Mouse (Mus musculus) c-Kit-positive CD71-negative TER-119-negative erythroid progenitor cells, embryonic 14.5 days (primary cell): ENCODE measurements around the gene Kifc1.

Source experiments
- DNase-seq: peaks from one replicate; pipeline ENCODE4 v3.0.0-alpha.2; 2013; ENCODE audit warnings: low read depth

The Kifc1 gene

GRCm38 (mm10) chr17:33890533-33891059, at the start of gene Kifc1:
Gene Kifc1, minus strand, starts transcription at chr17:33890661.
- peak; percentile 99 for DNase-seq

GRCm38 (mm10) chr17:33938783-33939182, 48.3 kb upstream of the Kifc1 start:
- DNase-seq, result no peak

- DNase-seq, result no peak
Observed at GRCm38 (mm10) chr17:33936993-33937392, 46.5 kb upstream of the Kifc1 start.

GRCm38 (mm10) chr17:33935422-33936055, 45.1 kb upstream of the Kifc1 start:
- DNase-seq, result no peak

GRCm38 (mm10) chr17:33932970-33933369, 42.5 kb upstream of the Kifc1 start:
- DNase-seq, result no peak

GRCm38 (mm10) chr17:33932448-33932847, 42.0 kb upstream of the Kifc1 start:
- no peak for DNase-seq

GRCm38 (mm10) chr17:33931947-33932346, 41.5 kb upstream of the Kifc1 start:
- DNase-seq, result no peak

- no peak for DNase-seq
Observed at GRCm38 (mm10) chr17:33931159-33931866, 40.9 kb upstream of the Kifc1 start.

GRCm38 (mm10) chr17:33930280-33931158, 40.1 kb upstream of the Kifc1 start:
- DNase-seq, result no peak

GRCm38 (mm10) chr17:33929371-33930279, 39.2 kb upstream of the Kifc1 start, which contains the start of gene Rgl2:
Gene Rgl2, plus strand, starts transcription at chr17:33929543.
- DNase-seq, result peak; percentile 89

GRCm38 (mm10) chr17:33928251-33928947, 37.9 kb upstream of the Kifc1 start:
- DNase-seq, result no peak

- no peak for DNase-seq
Observed at GRCm38 (mm10) chr17:33926207-33926932, 35.9 kb upstream of the Kifc1 start.

- no peak for DNase-seq
Observed at GRCm38 (mm10) chr17:33925406-33926116, 35.1 kb upstream of the Kifc1 start.

- DNase-seq, result no peak
Observed at GRCm38 (mm10) chr17:33924577-33925283, 34.3 kb upstream of the Kifc1 start.

- no peak for DNase-seq
Observed at GRCm38 (mm10) chr17:33921361-33921760, 30.9 kb upstream of the Kifc1 start.

GRCm38 (mm10) chr17:33920282-33921097, 30.0 kb upstream of the Kifc1 start:
- no peak for DNase-seq

GRCm38 (mm10) chr17:33919351-33920281, 29.2 kb upstream of the Kifc1 start:
- no peak for DNase-seq
